Mouse (Mus musculus) intestine, embryonic 15.5 days (tissue): ENCODE results near the gene Tcstv3. TPM values are rescaled to one million over a fixed set of nuclear protein-coding genes. Genes with fewer than 3 reads are reported as not detected.
"Not testable (repeated sequence)": the region's sequence is repeated elsewhere in the genome, so short reads cannot be mapped to it uniquely, and the experiment has no call there.

Source experiments
- ATAC-seq: fragments of 200-750 bp; cut with Nextera tagmentation; 2 replicates; pipeline ENCODE4 v1.8.0; 2017; ENCODE audit warnings: moderate TSS enrichment, moderate library complexity
- H3K27ac ChIP-seq: fragments of 300-500 bp; sonication (generic); 2 replicates; pipeline ENCODE4 v1.5.1; 2015; ENCODE audit warnings: mild to moderate bottlenecking, inconsistent platforms
- H3K27me3 ChIP-seq: fragments of 300-500 bp; sonication (generic); replicated peaks from 2 replicates; pipeline ENCODE4 v1.6.1; 2015; ENCODE audit warnings: inconsistent platforms
- H3K36me3 ChIP-seq: fragments of 300-500 bp; sonication (generic); 2 replicates; pipeline ENCODE4 v1.6.1; 2015; ENCODE audit warnings: inconsistent platforms
- H3K4me1 ChIP-seq: fragments of 300-500 bp; sonication (generic); replicated peaks from 2 replicates; pipeline ENCODE4 v1.6.1; 2015; ENCODE audit warnings: inconsistent platforms
- H3K4me2 ChIP-seq: fragments of 300-500 bp; sonication (generic); replicated peaks from 2 replicates; pipeline ENCODE4 v1.6.1; 2015; ENCODE audit warnings: mild to moderate bottlenecking, inconsistent platforms
- H3K4me3 ChIP-seq: fragments of 300-500 bp; sonication (generic); replicated peaks from 2 replicates; pipeline ENCODE4 v1.5.1; 2015; ENCODE audit warnings: inconsistent platforms
- H3K9ac ChIP-seq: fragments of 300-500 bp; sonication (generic); 2 replicates; pipeline ENCODE4 v1.6.1; 2015; ENCODE audit warnings: inconsistent platforms
- H3K9me3 ChIP-seq: fragments of 300-500 bp; sonication (generic); 2 replicates; pipeline ENCODE4 v1.6.1; 2016; ENCODE audit warnings: inconsistent platforms
- WGBS: fragments of 180-500 bp; shearing (Covaris S2); methylation state at CpG from one replicate; pipeline ENCODE4 v1.1.7; 2015; 5-methylcytosine and 5-hydroxymethylcytosine counted together
- polyA plus RNA-seq: library from polyadenylated mRNA; unstranded; fragments of >200 nt; fragmentation: Nextera tagmentation; extraction: Ambion mirVana; gene quantifications from 2 replicates; pipeline ENCODE4 v1.2.1, GENCODE M21; 2015

Gene Tcstv3
- polyA plus RNA-seq, result not detected in 2 replicates

DNA sequence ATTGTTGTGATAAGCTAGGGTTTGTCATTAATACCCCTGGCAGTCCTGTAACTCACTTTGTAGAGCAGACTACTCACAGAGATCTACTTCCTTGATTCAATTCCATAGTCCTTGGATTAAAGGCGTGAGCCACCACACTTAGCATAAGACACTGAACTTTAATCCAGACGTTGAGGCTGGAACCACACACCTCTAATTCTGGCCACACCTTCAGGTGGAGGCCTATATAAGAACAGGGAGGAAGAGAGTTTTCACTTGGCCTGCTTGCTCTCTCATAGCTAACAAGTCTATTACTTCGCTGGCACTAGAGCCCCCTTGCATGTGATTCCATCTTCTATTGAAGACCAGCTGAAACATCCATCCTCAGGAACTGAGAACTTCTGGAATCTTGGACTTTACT lies at the start of gene Tcstv3:
TSS of gene Tcstv3 (plus strand) at position 301 of the 400 bp plus-strand sequence.
- H3K9ac ChIP-seq, H3K36me3 ChIP-seq, H3K4me1 ChIP-seq, H3K4me3 ChIP-seq, H3K9me3 ChIP-seq, H3K27ac ChIP-seq, H3K27me3 ChIP-seq, H3K4me2 ChIP-seq, ATAC-seq: not testable (repeated sequence)
- WGBS, result 74% methylated on average over 3 of the region's 3 CpGs

DNA sequence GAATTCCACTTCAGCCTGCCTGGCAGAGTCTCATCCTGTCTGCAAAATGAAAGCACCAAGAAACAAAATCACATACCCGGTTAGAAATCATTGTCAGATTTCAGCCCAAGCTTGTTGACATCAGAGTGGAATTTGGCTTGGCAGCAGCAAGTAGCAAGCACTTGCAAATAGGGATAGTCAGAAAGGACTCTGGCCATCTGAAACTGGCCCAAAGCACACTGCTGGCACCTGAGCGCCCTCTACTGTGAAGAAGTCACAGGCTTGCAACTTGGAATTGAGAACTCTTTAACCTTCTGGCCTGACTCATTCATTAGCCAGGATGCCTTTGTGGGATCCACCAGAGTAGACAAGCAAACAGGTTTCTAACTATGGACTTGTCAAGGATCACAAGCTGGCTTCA lies 38.8 kb upstream of the Tcstv3 start:
- H3K36me3 ChIP-seq, H3K4me3 ChIP-seq: not testable (repeated sequence)
- WGBS, result 28% methylated on average over 2 of the region's 2 CpGs

DNA sequence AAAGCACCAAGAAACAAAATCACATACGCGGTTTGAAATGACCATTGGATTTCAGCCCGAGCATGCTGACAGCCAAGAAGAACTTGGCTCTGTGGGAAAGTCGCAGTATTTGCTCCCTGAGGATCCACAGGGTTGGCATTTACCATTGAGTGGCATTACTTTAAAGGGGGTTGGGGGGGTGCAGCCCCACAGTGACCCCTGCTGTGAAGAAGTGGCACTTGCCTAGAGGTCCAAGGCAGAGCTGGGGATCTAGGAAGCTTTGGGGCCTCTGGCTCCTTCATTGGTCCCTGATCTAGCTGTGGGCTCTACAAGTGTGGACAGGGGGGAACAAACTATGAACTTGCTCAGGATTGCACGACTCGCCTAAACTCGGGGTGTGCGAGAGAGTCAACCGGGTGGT lies 37.9 kb upstream of the Tcstv3 start:
- ATAC-seq, result no peak
- H3K4me2 ChIP-seq, result no peak overlapping the region
- no peak overlapping the region for H3K9ac ChIP-seq
- H3K4me3 ChIP-seq, result no peak overlapping the region
- H3K27ac ChIP-seq, result no peak overlapping the region
- no peaks in the 10 kb centered on the region for H3K4me1 ChIP-seq
- no peaks in the 10 kb centered on the region for H3K9me3 ChIP-seq
- no peaks in the 10 kb centered on the region for H3K36me3 ChIP-seq
- WGBS, result 91% methylated on average over 9 of the region's 9 CpGs
- no peaks in the 10 kb centered on the region for H3K27me3 ChIP-seq

More for the DNA sequence above, 38.8 kb upstream of the Tcstv3 start:
- not testable (repeated sequence) for H3K4me1 ChIP-seq, H3K4me2 ChIP-seq, H3K27ac ChIP-seq, H3K9ac ChIP-seq, H3K9me3 ChIP-seq, H3K27me3 ChIP-seq, ATAC-seq

- Histone ChIP-seq H3K27me3 (no peaks in the 10 kb centered on the region), H3K27ac (no peak overlapping the region), H3K9ac (no peak overlapping the region), H3K9me3 (no peaks in the 10 kb centered on the region), H3K36me3 (no peaks in the 10 kb centered on the region), H3K4me3 (no peak overlapping the region), H3K4me1 (no peaks in the 10 kb centered on the region), H3K4me2 (no peak overlapping the region)
- no peak for ATAC-seq
- 65% methylated on average over 1 of the region's 1 CpGs for WGBS
Measured at GRCm38 (mm10) chr13:120299324-120299894, 17.3 kb upstream of the Tcstv3 start.

- WGBS, result 35% methylated on average over 2 of the region's 2 CpGs
- no peak within 1 kb of the TSS for H3K9ac ChIP-seq
Measured at GRCm38 (mm10) chr13:120299991-120300442, 16.7 kb upstream of the Tcstv3 start, which contains the start of gene BC147527. BC147527 (plus strand) TSS chr13:120300392.

GRCm38 (mm10) chr13:120300853-120301252 lies 15.8 kb upstream of the Tcstv3 start:
- ATAC-seq, result no peak
- Histone ChIP-seq H3K9me3 (no peaks in the 10 kb centered on the region), H3K4me1 (no peaks in the 10 kb centered on the region), H3K9ac (no peak overlapping the region), H3K36me3 (no peaks in the 10 kb centered on the region), H3K4me3 (no peak overlapping the region), H3K27me3 (no peaks in the 10 kb centered on the region), H3K27ac (no peak overlapping the region), H3K4me2 (no peak overlapping the region)
- WGBS, result 79% methylated on average over 4 of the region's 4 CpGs

More at GRCm38 (mm10) chr13:120299991-120300442, 16.7 kb upstream of the Tcstv3 start, which contains the start of gene BC147527:
- ATAC-seq, result no peak
- no peak within 1 kb of the TSS for H3K27ac ChIP-seq
- H3K4me3 ChIP-seq, result no peak within 1 kb of the TSS
- H3K36me3 ChIP-seq, result no peaks in the 10 kb centered on the region
- no peaks in the 10 kb centered on the region for H3K9me3 ChIP-seq
- H3K27me3 ChIP-seq, result no peaks in the 10 kb centered on the region
- no peak within 1 kb of the TSS for H3K4me2 ChIP-seq
- no peaks in the 10 kb centered on the region for H3K4me1 ChIP-seq

GRCm38 (mm10) chr13:120310749-120311148 lies 5.9 kb upstream of the Tcstv3 start:
- Histone ChIP-seq H3K4me1 (no peaks in the 10 kb centered on the region), H3K9ac (no peak overlapping the region), H3K9me3 (no peaks in the 10 kb centered on the region), H3K27me3 (no peaks in the 10 kb centered on the region; the same call in 1 of the 2 replicates), H3K36me3 (no peaks in the 10 kb centered on the region), H3K4me2 (no peak overlapping the region), H3K27ac (no peak overlapping the region), H3K4me3 (no peak overlapping the region)
- ATAC-seq, result no peak
- 72% methylated on average over 4 of the region's 4 CpGs for WGBS

GRCm38 (mm10) chr13:120313584-120313983 lies 3.1 kb upstream of the Tcstv3 start:
- Histone ChIP-seq H3K4me2 (no peak overlapping the region), H3K9ac (no peak overlapping the region), H3K27me3 (no peaks in the 10 kb centered on the region; the same call in 1 of the 2 replicates), H3K27ac (no peak overlapping the region), H3K4me3 (no peak overlapping the region), H3K4me1 (no peaks in the 10 kb centered on the region), H3K9me3 (no peaks in the 10 kb centered on the region), H3K36me3 (no peaks in the 10 kb centered on the region)
- no peak for ATAC-seq
- WGBS, result 39% methylated on average over 14 of the region's 14 CpGs

DNA sequence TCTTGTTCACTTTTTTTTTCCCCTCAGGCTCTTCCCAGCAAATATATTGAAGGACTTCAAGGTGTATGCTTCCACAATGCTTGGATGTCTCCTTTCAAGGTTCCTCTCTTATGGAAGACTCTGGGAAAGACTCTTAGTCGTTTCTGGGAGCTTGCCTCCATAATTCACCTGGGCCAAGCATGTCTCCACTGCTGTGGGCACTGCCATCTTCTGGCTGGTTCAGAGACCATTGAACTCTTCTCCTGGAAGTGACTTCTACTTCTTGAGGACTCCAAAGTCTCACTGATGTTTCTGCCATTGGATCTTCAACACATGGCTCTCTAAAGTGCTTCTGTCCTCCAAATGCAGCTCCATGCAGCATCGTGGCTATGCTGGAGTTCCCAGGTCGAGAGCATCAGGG lies 3.5 kb downstream of the Tcstv3 start:
- ATAC-seq, result no peak
- WGBS, result 69% methylated on average over 3 of the region's 3 CpGs
- no peaks in the 10 kb centered on the region for H3K4me1 ChIP-seq
- H3K27me3 ChIP-seq, result no peaks in the 10 kb centered on the region
- H3K4me2 ChIP-seq, result no peak overlapping the region
- H3K9me3 ChIP-seq, result no peaks in the 10 kb centered on the region
- H3K4me3 ChIP-seq, result no peak overlapping the region
- H3K9ac ChIP-seq, result no peak overlapping the region
- no peak overlapping the region for H3K27ac ChIP-seq
- H3K36me3 ChIP-seq, result no peaks in the 10 kb centered on the region

DNA sequence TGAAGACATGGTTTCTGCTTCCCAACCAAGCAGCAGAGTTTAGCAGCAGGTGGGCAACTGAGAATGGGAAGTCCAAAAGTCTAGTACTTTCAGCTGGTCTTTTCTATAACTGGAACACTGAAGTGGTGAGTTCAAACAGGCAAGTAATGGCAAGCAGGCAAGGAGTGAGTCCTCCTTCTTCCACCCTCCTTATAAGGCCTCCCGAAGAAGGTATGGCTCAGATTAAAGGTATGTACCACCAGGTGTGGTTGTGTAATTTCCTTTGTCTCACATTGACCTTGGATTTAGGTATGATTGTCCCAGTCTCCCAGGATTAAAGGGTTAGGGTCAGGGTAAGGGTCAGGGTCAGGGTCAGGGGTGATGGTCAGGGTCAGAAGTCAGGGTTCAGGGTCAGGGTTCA lies 4.0 kb downstream of the Tcstv3 start:
- no peak overlapping the region for H3K4me2 ChIP-seq
- no peaks in the 10 kb centered on the region for H3K36me3 ChIP-seq
- H3K9ac ChIP-seq, result no peak overlapping the region
- no peaks in the 10 kb centered on the region for H3K9me3 ChIP-seq
- WGBS, result 83% methylated on average over 1 of the region's 1 CpGs
- H3K4me1 ChIP-seq, result no peaks in the 10 kb centered on the region
- H3K27ac ChIP-seq, result no peak overlapping the region
- ATAC-seq, result no peak
- H3K4me3 ChIP-seq, result no peak overlapping the region
- H3K27me3 ChIP-seq, result no peaks in the 10 kb centered on the region

Other genes starting within 250 kb of the Tcstv3 start
- gene Gm20767, start 176.6 kb upstream of the Tcstv3 start, polyA plus RNA-seq, result not detected in 2 replicates
- not detected in 2 replicates for gene Gm21818, start 144.4 kb upstream of the Tcstv3 start, polyA plus RNA-seq
- gene Gm21762, start 100.9 kb upstream of the Tcstv3 start, polyA plus RNA-seq, result not detected in 2 replicates
- gene Gm21731, start 77.8 kb upstream of the Tcstv3 start, polyA plus RNA-seq, result not detected in 2 replicates
- gene AF067061, start 53.8 kb upstream of the Tcstv3 start, polyA plus RNA-seq, result not detected in 2 replicates
- gene BC147527, start 16.5 kb upstream of the Tcstv3 start, polyA plus RNA-seq, result 0.37 and 0.55 TPM in 2 replicates